Mouse (Mus musculus) regulatory T cell (primary cell): ENCODE data around the gene Slc10a4.

ENCODE experiments used
- in situ Hi-C: fragments of 300-600 bp; cut with MboI, MseI; formaldehyde crosslinking; loops from one replicate; pipeline ENCODE4 v1.15.1; 2025; ENCODE audit warnings: high pct_unique_total_duplicates

The Slc10a4 gene

GRCm38 (mm10) chr5:73013611-73014287 is 7.1 kb downstream of the Slc10a4 start:
- in situ Hi-C loops = loop anchor here (5.0 kb wide), 1 partner anchor 431 kb away; the partner anchor contains the start of gene Zar1

GRCm38 (mm10) chr5:73014745-73015144 is 8.1 kb downstream of the Slc10a4 start:
- in situ Hi-C loops = loop anchor here (5.0 kb wide), 1 partner anchor 432 kb away; the partner anchor contains the start of gene Zar1

- in situ Hi-C loops = no loop called here
Observed at GRCm38 (mm10) chr5:73023801-73024200, 17.1 kb downstream of the Slc10a4 start.

GRCm38 (mm10) chr5:73028646-73029045 is 22.0 kb downstream of the Slc10a4 start:
- in situ Hi-C loops = no loop called here

- in situ Hi-C loops = loop anchor here (5.0 kb wide), 2 partner anchors 35 to 100 kb away; no protein-coding TSS in a partner anchor
Observed at GRCm38 (mm10) chr5:73032481-73032880, 25.8 kb downstream of the Slc10a4 start.

- in situ Hi-C loops = no loop called here
Observed at GRCm38 (mm10) chr5:73044055-73044454, 37.4 kb downstream of the Slc10a4 start.

- in situ Hi-C loops = loop anchor here (5.0 kb wide), 1 partner anchor 60 kb away; no protein-coding TSS in a partner anchor
Observed at GRCm38 (mm10) chr5:73047651-73048245, 41.1 kb downstream of the Slc10a4 start.

GRCm38 (mm10) chr5:73053933-73054332 is 47.2 kb downstream of the Slc10a4 start:
- in situ Hi-C loops = no loop called here

GRCm38 (mm10) chr5:73056457-73056856 is 49.8 kb downstream of the Slc10a4 start:
- in situ Hi-C loops = no loop called here

- in situ Hi-C loops = no loop called here
Observed at GRCm38 (mm10) chr5:73056937-73057336, 50.3 kb downstream of the Slc10a4 start.

GRCm38 (mm10) chr5:73061506-73062155 is 54.9 kb downstream of the Slc10a4 start:
- in situ Hi-C loops = no loop called here
